In the genomic region with DNA sequence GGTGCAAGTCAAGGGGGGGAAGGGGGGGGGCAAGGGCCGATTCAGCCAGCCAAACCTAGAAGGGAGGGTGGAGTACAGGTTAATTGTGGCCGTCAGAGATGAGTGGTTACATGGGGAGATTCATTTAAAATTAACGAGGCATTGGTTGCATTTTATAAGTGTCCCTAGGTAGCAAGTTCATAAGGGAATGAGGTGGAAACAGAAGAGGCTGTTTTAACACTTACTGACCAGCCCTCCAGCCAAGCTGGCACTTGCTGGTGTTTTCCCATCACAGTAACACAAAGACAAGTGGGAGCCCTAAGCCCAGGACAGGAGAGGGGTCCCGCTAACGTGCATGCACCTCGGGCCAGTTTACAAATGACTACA, we compare ENCODE assay signal across 11 mouse cellular contexts.
DNase-seq lines count a peak whose midpoint lies in the region; ATAC-seq and TF ChIP-seq lines count a peak whose summit lies in the region.
"Had no signal": no experiment of that assay in that cellular context is flagged by ENCODE, and none has a peak within 500 bp of the region (broad histone marks: within the 10 kb centered on the region; RNA-seq: fewer than 3 reads in every experiment).

No protein-coding gene starts in this region.

- no peak overlapping the region for H3K27ac ChIP-seq in heart, embryonic 15.5 days
- no peak overlapping the region for H3K27ac ChIP-seq in neural tube, embryonic 12.5 days
- H3K27ac ChIP-seq in neural tube, embryonic 15.5 days (replicated peaks) = no peak overlapping the region
- peak overlapping the region; percentile 94 for H3K27ac ChIP-seq in small intestine, adult 2 months (ENCODE audit: insufficient read depth, low read depth, low read length)
- H3K27ac ChIP-seq: left cerebral cortex, adult 2 months had no signal

- no peaks in the 10 kb centered on the region for H3K27me3 ChIP-seq in heart, embryonic 15.5 days
- no peaks in the 10 kb centered on the region for H3K27me3 ChIP-seq in neural tube, embryonic 12.5 days (replicated peaks)
- H3K27me3 ChIP-seq in neural tube, embryonic 15.5 days (replicated peaks) = 0 out of 2 replicates have a peak, but pooled peaks cover 6% of the 10 kb centered on the region
- H3K27me3 ChIP-seq in small intestine, adult 2 months (ENCODE audit: control insufficient read depth, insufficient read depth, low read length) = no peaks in the 10 kb centered on the region
- H3K27me3 ChIP-seq: CH12.LX had no signal

- no peak for ATAC-seq in heart, embryonic 15.5 days (replicated peaks; ENCODE audit: insufficient number of reproducible peaks, insufficient read depth, low FRiP score, low read depth)
- no peak for ATAC-seq in neural tube, embryonic 12.5 days (ENCODE audit: low FRiP score, low read depth)
- ATAC-seq in neural tube, embryonic 15.5 days (ENCODE audit: low FRiP score) = no peak
- ATAC-seq in erythroid progenitor cell, adult 5-6 weeks (replicated peaks; ENCODE audit: low FRiP score, poor library complexity, severe bottlenecking) = no peak

- WGBS in heart, embryonic 15.5 days = 31% methylated on average over 6 of the region's 6 CpGs
- 19% methylated on average over 6 of the region's 6 CpGs for WGBS in neural tube, embryonic 12.5 days
- 18% methylated on average over 6 of the region's 6 CpGs for WGBS in neural tube, embryonic 15.5 days
- 28% methylated on average over 6 of the region's 6 CpGs for WGBS in small intestine, adult 2 months

- no peak for TF ChIP-seq POLR2A in small intestine, adult 2 months (IDR thresholded peaks at IDR 0.05; ENCODE audit: low read depth, low read length)

- H3K9me3 ChIP-seq in heart, embryonic 15.5 days (replicated peaks) = no peaks in the 10 kb centered on the region; the same call in 1 of the 2 replicates
- H3K9me3 ChIP-seq in neural tube, embryonic 12.5 days = 0 out of 2 replicates have a peak, but pooled peaks cover 5% of the 10 kb centered on the region
- H3K9me3 ChIP-seq in neural tube, embryonic 15.5 days (replicated peaks) = no peaks in the 10 kb centered on the region

- 0 out of 2 replicates have a peak overlapping the region, but pooled peaks have one; percentile 26 for H3K9ac ChIP-seq in heart, embryonic 15.5 days
- H3K9ac ChIP-seq in neural tube, embryonic 12.5 days = no peak overlapping the region
- no peak overlapping the region for H3K9ac ChIP-seq in neural tube, embryonic 15.5 days (replicated peaks)

- intact Hi-C loops in heart, postnatal 10 days (cut with DNase I) = no loop called here

- peaks cover 38% of the 10 kb centered on the region for H3K4me1 ChIP-seq in heart, embryonic 15.5 days (replicated peaks)
- H3K4me1 ChIP-seq in neural tube, embryonic 12.5 days = peaks cover 20% of the 10 kb centered on the region
- H3K4me1 ChIP-seq in neural tube, embryonic 15.5 days = peaks cover 19% of the 10 kb centered on the region
- peaks cover 13% of the 10 kb centered on the region for H3K4me1 ChIP-seq in small intestine, adult 2 months (ENCODE audit: control insufficient read depth, insufficient read depth, insufficient read length, low read length)

- H3K36me3 ChIP-seq in heart, embryonic 15.5 days = no peaks in the 10 kb centered on the region
- H3K36me3 ChIP-seq in neural tube, embryonic 12.5 days = no peaks in the 10 kb centered on the region
- H3K36me3 ChIP-seq in neural tube, embryonic 15.5 days = no peaks in the 10 kb centered on the region
- H3K36me3 ChIP-seq in small intestine, adult 2 months (ENCODE audit: control insufficient read depth, insufficient read depth, low read length) = no peaks in the 10 kb centered on the region

- no peak overlapping the region for H3K4me3 ChIP-seq in heart, embryonic 15.5 days
- no peak overlapping the region for H3K4me3 ChIP-seq in neural tube, embryonic 12.5 days
- H3K4me3 ChIP-seq in neural tube, embryonic 15.5 days (replicated peaks) = no peak overlapping the region
- H3K4me3 ChIP-seq in small intestine, adult 2 months (ENCODE audit: low read depth, low read length) = peak overlapping the region; percentile 38
- H3K4me3 ChIP-seq: left cerebral cortex, adult 2 months had no signal

- TF ChIP-seq CTCF in small intestine, adult 2 months (IDR thresholded peaks at IDR 0.05; ENCODE audit: extremely low read depth, insufficient read length, insufficient replicate concordance, low read depth, low read length) = no peak

- DNase-seq in heart, postnatal 10 days = no peak
- peak; percentile 36 to 68 for DNase-seq in kidney, postnatal 25 days
- DNase-seq in frontal cortex, adult 2 months (ENCODE audit: extremely low spot score in 1 of 2, low spot score in 1 of 2) = no peak
- DNase-seq: spleen, adult 18-20 months had no signal

- peak overlapping the region; percentile 53 for H3K4me2 ChIP-seq in heart, embryonic 15.5 days
- peak overlapping the region; percentile 36 for H3K4me2 ChIP-seq in neural tube, embryonic 12.5 days (replicated peaks)
- H3K4me2 ChIP-seq in neural tube, embryonic 15.5 days = no peak overlapping the region; the same call in 1 of the 2 replicates

Comparison
In these comparisons a context has a peak if more than half of its experiments do, and no peak if none do; other contexts are left out.
1. DNase-seq: peak in kidney, postnatal 25 days (2 of 2); none in heart, postnatal 10 days (0 of 2) and frontal cortex, adult 2 months (0 of 2).